Mouse (Mus musculus) CH12.LX (cell line): ENCODE results near the gene Fgfrl1.

Experiments
- CTCF ChIP-seq, 2 experiments: IDR thresholded peaks in 1 of 2; conservative IDR thresholded peaks in 1 of 2; 2 replicates each; pipeline ENCODE4 v1.5.1; 2011 to 2012; ENCODE audit warnings: low read depth in 2 of 2, low read length in 2 of 2, improper control_type of control experiment in 1 of 2, inconsistent platforms in 1 of 2, mild to moderate bottlenecking in 1 of 2, moderate library complexity in 1 of 2
- ELF1 ChIP-seq: IDR thresholded peaks from 2 replicates; pipeline ENCODE4 v1.6.1; 2014; ENCODE audit warnings: low read depth, mild to moderate bottlenecking, inconsistent platforms, low read length, improper control_type of control experiment
- EP300 ChIP-seq: IDR thresholded peaks from 2 replicates; pipeline ENCODE4 v1.6.1; 2011; ENCODE audit warnings: low read length, improper control_type of control experiment
- KAT2A ChIP-seq: IDR thresholded peaks from 2 replicates; pipeline ENCODE4 v1.6.1; 2012; ENCODE audit warnings: low read length, improper control_type of control experiment, inconsistent platforms; ENCODE audit not compliant: insufficient replicate concordance
- MAFK ChIP-seq: IDR thresholded peaks from 2 replicates; pipeline ENCODE4 v1.6.1; 2011; ENCODE audit warnings: low read length, improper control_type of control experiment; ENCODE audit not compliant: insufficient replicate concordance
- POLR2A ChIP-seq: IDR thresholded peaks from 2 replicates; pipeline ENCODE4 v1.6.1; 2011; ENCODE audit warnings: low read depth, mild to moderate bottlenecking, improper control_type of control experiment, low read length
- RAD21 ChIP-seq: IDR thresholded peaks from 2 replicates; pipeline ENCODE4 v1.6.1; 2011; ENCODE audit warnings: low read depth, mild to moderate bottlenecking, low read length, improper control_type of control experiment, moderate library complexity
- UBTF ChIP-seq: IDR thresholded peaks from 2 replicates; pipeline ENCODE4 v1.6.1; 2012; ENCODE audit warnings: low read depth, mild to moderate bottlenecking, inconsistent platforms, low read length, improper control_type of control experiment, moderate library complexity
- USF2 ChIP-seq: conservative IDR thresholded peaks from 2 replicates; pipeline ENCODE4 v1.6.1; 2011; ENCODE audit warnings: low read depth, low read length, improper control_type of control experiment
- ZNF384 ChIP-seq: IDR thresholded peaks from 2 replicates; pipeline ENCODE4 v1.6.1; 2012; ENCODE audit warnings: low read depth, low read length, improper control_type of control experiment, inconsistent platforms

DNA sequence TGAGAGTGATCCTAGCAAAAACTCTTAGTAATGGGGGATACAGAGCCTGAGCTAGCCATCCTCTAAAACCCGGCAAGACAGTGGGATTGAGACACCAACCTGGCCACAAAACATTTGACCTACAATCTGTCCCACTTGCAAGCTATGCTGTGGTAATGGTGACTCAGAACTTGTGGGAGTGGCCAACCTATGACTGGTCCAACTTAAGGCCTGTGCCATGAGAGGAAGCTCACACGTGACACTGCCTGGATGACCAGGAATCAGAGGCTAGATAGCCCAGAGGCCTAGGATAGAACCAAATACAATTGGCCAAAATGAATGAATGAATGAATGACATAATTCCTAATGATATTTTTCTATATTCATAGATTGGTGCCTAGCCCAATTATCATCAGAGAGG is 49.7 kb downstream of the Fgfrl1 start:
- TF ChIP-seq USF2: no peak
- TF ChIP-seq UBTF: no peak
- TF ChIP-seq CTCF (conservative IDR thresholded peaks at IDR 0.05 in 1 of 2, IDR thresholded peaks at IDR 0.05 in 1 of 2; ENCODE audit: low read depth in 2 of 2, low read length in 2 of 2): no peak
- TF ChIP-seq POLR2A: no peak
- no peak for TF ChIP-seq ELF1
- no peak for TF ChIP-seq EP300
- TF ChIP-seq RAD21: no peak
- no peak for TF ChIP-seq MAFK
- no peak for TF ChIP-seq KAT2A
- no peak for TF ChIP-seq ZNF384
